Mouse (Mus musculus) neural tube, embryonic 13.5 days (tissue): ENCODE measurements at regions not wholly inside any gene's neighbourhood (a gene's known extent, or its start where the extent isn't known, plus 50 kb on each side); places are given as distances from the start of the nearest gene placed in this dataset.

Source experiments
- ATAC-seq: fragments of 200-750 bp; cut with Nextera tagmentation; 2 replicates; pipeline ENCODE4 v1.8.0; 2017; ENCODE audit warnings: low read depth, mild to moderate bottlenecking, moderate TSS enrichment, moderate library complexity
- H3K27ac ChIP-seq: fragments of 300-500 bp; sonication (generic); replicated peaks from 2 replicates; pipeline ENCODE4 v1.5.1; 2015; ENCODE audit warnings: moderate library complexity, mild to moderate bottlenecking, inconsistent platforms
- H3K27me3 ChIP-seq: fragments of 300-500 bp; sonication (generic); 2 replicates; pipeline ENCODE4 v1.6.1; 2015; ENCODE audit warnings: mild to moderate bottlenecking, inconsistent platforms
- H3K36me3 ChIP-seq: fragments of 300-500 bp; sonication (generic); 2 replicates; pipeline ENCODE4 v1.6.1; 2015; ENCODE audit warnings: mild to moderate bottlenecking, inconsistent platforms
- H3K4me1 ChIP-seq: fragments of 300-500 bp; sonication (generic); replicated peaks from 2 replicates; pipeline ENCODE4 v1.6.1; 2015; ENCODE audit warnings: inconsistent platforms
- H3K4me2 ChIP-seq: fragments of 300-500 bp; sonication (generic); 2 replicates; pipeline ENCODE4 v1.6.1; 2015; ENCODE audit warnings: inconsistent platforms, mild to moderate bottlenecking, moderate library complexity
- H3K4me3 ChIP-seq: fragments of 300-500 bp; sonication (generic); 2 replicates; pipeline ENCODE4 v1.5.1; 2015; ENCODE audit warnings: mild to moderate bottlenecking, inconsistent platforms
- H3K9ac ChIP-seq: fragments of 300-500 bp; sonication (generic); 2 replicates; pipeline ENCODE4 v1.6.1; 2015; ENCODE audit warnings: moderate library complexity, mild to moderate bottlenecking, inconsistent platforms
- H3K9me3 ChIP-seq: fragments of 300-500 bp; sonication (generic); 2 replicates; pipeline ENCODE4 v1.6.1; 2016; ENCODE audit warnings: inconsistent platforms
- WGBS: fragments of 180-500 bp; shearing (Covaris S2); methylation state at CpG from one replicate; pipeline ENCODE4 v1.1.7; 2015; 5-methylcytosine and 5-hydroxymethylcytosine counted together

DNA sequence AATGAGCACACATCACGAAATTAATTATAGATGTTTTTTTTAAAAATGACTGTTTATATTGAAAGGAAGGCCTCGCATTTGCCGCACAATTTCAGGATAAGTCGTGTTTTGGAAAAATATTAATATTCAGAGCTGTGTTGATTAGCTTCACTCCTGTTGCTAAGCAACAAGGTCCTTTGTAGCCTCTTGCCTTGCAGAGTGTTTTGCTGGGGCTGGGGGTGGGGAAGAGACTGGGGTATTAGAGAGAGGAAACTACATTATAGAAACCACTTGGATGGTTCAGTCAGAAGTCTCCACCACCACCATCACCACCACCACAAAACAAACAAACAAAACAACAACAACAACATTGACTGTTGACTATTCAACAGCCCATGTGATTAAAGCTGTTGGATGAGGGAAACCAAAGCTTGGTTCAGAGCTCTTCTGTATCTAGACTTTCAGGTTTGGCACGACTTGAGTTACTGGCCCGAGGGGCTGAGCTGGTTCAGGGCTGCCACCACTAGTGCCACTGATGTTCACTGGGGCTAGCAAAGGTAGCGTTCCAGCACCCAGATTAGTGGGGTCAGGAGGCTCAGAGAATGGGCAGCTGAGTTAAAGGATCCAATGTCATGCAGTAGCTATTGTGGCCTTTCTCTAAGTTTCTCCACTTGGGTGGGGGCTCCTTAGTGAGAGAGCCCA lies 195.3 kb upstream of the Atp6ap2 start:
- Histone ChIP-seq H3K4me1 (no peaks in the 10 kb centered on the region), H3K36me3 (no peaks in the 10 kb centered on the region), H3K27me3 (no peaks in the 10 kb centered on the region), H3K9me3 (no peaks in the 10 kb centered on the region), H3K4me2 (no peak overlapping the region), H3K27ac (no peak overlapping the region), H3K9ac (no peak overlapping the region), H3K4me3 (no peak overlapping the region)
- no peak for ATAC-seq
- 80% methylated on average over 7 of the region's 7 CpGs for WGBS

DNA sequence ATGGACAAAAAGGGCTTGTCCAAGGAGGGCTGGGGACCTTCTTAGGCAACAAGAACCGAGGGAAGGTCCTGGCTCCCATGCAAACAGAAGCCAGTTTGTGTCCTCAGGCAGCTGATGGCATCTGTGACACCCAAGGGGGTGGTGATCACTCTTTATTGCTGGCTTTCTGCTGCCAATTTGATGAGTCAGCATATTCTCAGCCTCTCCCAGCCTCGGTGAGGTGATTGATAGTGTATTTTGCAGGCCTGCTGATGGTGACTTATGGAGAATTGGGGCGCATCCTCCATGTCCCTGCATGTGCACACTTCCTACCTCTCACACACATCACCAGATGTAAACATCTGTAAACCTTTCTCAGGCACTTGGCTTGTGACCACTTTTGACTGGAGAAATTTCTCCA lies 178.3 kb upstream of the Atp6ap2 start:
- H3K9me3 ChIP-seq, result no peaks in the 10 kb centered on the region
- no peak overlapping the region for H3K4me2 ChIP-seq
- no peak for ATAC-seq
- WGBS, result 55% methylated on average over 3 of the region's 3 CpGs
- H3K4me1 ChIP-seq, result no peaks in the 10 kb centered on the region
- no peak overlapping the region for H3K4me3 ChIP-seq
- no peaks in the 10 kb centered on the region for H3K27me3 ChIP-seq
- H3K27ac ChIP-seq, result no peak overlapping the region
- H3K9ac ChIP-seq, result no peak overlapping the region
- no peaks in the 10 kb centered on the region for H3K36me3 ChIP-seq

DNA sequence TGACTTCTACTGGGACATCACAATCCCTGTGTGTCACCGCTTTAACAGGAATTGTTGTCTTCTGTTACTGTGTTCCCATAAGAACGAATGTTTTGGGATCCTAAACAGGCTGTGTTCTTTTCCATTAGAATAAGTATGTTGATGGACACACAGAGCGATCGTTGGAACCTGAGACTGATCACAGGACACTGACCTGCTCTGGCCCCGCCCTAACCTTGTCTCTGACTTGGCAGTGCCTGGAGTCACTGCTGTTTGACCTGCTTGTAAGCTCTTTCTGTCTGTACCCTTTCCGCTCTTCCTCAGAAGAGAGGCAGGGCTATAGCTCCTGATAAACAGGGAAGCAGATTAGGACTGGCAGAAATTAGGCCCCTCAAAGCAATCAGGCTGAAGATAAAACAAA lies 162.0 kb upstream of the Atp6ap2 start:
- no peak overlapping the region for H3K27ac ChIP-seq
- 80% methylated on average over 6 of the region's 6 CpGs for WGBS
- no peaks in the 10 kb centered on the region for H3K27me3 ChIP-seq
- no peaks in the 10 kb centered on the region for H3K36me3 ChIP-seq
- H3K9ac ChIP-seq, result no peak overlapping the region
- no peaks in the 10 kb centered on the region for H3K9me3 ChIP-seq
- no peaks in the 10 kb centered on the region for H3K4me1 ChIP-seq
- no peak overlapping the region for H3K4me2 ChIP-seq
- no peak for ATAC-seq
- no peak overlapping the region for H3K4me3 ChIP-seq

DNA sequence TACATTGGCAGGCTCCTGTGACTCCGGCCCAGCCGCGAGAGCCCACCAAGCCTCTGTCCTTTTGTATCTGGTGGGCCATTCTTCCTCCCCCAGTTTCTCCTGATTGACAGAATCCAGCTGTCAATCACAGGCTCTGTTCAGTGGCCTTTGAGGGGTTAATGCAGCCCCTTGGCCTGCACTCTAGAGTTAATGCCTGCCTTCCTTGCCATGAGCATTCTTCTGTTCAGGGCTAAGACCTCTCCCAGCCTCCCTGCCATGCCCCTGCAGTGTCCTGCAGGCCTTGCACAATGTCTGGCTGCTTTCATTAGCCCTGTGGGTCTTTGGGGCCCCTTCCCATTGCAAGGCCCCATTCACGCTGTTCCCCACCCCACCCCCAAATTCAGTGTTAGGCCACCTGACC lies 160.9 kb upstream of the Atp6ap2 start:
- ATAC-seq, result no peak
- Histone ChIP-seq H3K9ac (no peak overlapping the region), H3K27me3 (no peaks in the 10 kb centered on the region), H3K9me3 (no peaks in the 10 kb centered on the region), H3K4me3 (no peak overlapping the region), H3K4me1 (no peaks in the 10 kb centered on the region), H3K36me3 (no peaks in the 10 kb centered on the region), H3K27ac (no peak overlapping the region), H3K4me2 (no peak overlapping the region)
- WGBS, result 65% methylated on average over 4 of the region's 4 CpGs

DNA sequence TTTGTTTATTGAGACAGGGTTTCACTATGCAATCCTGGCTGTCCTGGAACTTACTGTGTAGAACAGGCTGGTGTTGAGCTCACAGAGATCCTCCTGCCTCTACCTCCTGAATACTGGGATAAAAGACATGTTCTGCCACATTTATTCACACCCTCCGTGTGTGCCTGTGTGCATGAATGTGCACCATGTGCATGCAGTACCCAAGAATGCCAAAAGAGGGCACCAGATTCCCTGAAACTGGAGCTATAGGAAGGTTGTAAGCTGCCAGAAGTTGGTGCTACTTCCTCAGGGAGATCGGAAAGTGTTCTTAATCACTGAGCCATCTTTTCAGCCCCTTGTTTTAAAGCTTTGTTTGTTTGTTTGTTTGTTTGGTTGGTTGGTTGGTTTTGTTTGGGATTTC lies 155.3 kb upstream of the Atp6ap2 start:
- Histone ChIP-seq H3K9me3 (no peaks in the 10 kb centered on the region), H3K4me3 (no peak overlapping the region), H3K27ac (no peak overlapping the region), H3K4me2 (no peak overlapping the region), H3K36me3 (no peaks in the 10 kb centered on the region), H3K4me1 (no peaks in the 10 kb centered on the region), H3K9ac (no peak overlapping the region), H3K27me3 (no peaks in the 10 kb centered on the region)
- ATAC-seq, result no peak
- 91% methylated on average over 2 of the region's 2 CpGs for WGBS

DNA sequence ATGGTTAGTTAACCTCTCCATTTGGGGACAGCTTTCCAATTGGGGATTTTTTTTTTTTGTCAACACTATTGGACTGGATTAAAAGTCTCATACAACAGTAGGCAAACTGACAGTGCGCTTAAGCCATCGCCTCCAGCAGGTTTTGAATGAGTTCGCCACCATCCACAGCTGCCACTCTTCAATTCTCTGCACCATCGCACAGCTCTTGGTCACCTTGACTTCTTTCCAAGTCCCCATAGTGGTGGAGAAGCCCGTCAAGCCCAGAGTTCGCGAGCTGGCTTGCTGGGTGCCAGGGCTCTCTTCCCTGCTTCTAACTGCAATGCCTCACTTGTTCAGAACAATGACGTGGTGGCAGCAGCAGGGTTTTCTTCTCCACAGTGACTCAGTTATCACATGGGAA lies 151.9 kb upstream of the Atp6ap2 start:
- ATAC-seq, result no peak
- Histone ChIP-seq H3K4me1 (no peaks in the 10 kb centered on the region), H3K4me2 (no peak overlapping the region), H3K36me3 (no peaks in the 10 kb centered on the region), H3K9me3 (no peaks in the 10 kb centered on the region), H3K27me3 (no peaks in the 10 kb centered on the region), H3K27ac (no peak overlapping the region), H3K9ac (no peak overlapping the region), H3K4me3 (no peak overlapping the region)
- 62% methylated on average over 8 of the region's 8 CpGs for WGBS

DNA sequence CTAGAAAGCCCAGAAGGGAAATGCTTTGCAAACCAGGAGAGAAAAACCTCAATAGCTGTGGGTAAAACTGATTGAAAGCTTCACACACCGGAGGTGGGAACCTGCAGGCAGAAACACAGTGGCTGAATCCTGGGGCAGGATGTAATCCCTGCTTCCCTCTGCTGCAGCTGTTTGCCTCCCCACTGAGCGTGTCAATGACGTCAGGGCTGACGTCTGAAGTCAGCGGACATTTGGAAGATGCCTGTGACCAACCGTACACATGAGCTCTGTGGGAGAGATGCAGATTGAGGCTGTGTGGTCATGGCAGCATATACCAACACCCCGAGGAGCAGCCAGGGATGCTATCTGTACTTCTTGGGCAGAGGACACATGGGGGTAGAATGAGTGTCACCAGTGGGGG lies 151.5 kb upstream of the Atp6ap2 start:
- Histone ChIP-seq H3K9me3 (no peaks in the 10 kb centered on the region), H3K4me3 (no peak overlapping the region), H3K9ac (no peak overlapping the region), H3K4me1 (no peaks in the 10 kb centered on the region), H3K27me3 (no peaks in the 10 kb centered on the region), H3K36me3 (no peaks in the 10 kb centered on the region), H3K27ac (no peak overlapping the region), H3K4me2 (no peak overlapping the region)
- WGBS, result 50% methylated on average over 7 of the region's 7 CpGs
- ATAC-seq, result peak; percentile 47

DNA sequence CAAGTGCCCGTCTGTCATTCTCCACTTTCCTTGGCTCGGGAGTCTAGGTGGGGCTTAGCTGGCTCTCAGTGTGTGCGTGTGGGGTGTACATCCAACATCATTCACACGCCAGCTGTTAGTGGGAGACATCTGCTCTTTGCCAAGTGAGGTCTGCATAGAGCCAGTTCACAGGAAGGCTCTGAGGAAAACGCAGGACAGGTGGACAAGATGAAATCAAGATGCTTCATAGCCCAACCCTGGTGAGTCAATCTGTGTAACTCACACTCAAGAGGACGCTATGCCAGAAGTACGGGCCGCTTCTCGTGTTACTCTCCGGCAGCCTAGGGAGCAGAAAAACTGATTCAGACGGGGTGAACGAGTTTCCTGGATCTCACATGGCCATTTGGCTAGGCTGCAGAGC lies 148.2 kb upstream of the Atp6ap2 start:
- Histone ChIP-seq H3K4me1 (no peaks in the 10 kb centered on the region), H3K27ac (no peak overlapping the region), H3K4me3 (no peak overlapping the region), H3K27me3 (no peaks in the 10 kb centered on the region), H3K9me3 (no peaks in the 10 kb centered on the region), H3K4me2 (no peak overlapping the region), H3K9ac (no peak overlapping the region), H3K36me3 (no peaks in the 10 kb centered on the region)
- no peak for ATAC-seq
- 93% methylated on average over 12 of the region's 12 CpGs for WGBS

DNA sequence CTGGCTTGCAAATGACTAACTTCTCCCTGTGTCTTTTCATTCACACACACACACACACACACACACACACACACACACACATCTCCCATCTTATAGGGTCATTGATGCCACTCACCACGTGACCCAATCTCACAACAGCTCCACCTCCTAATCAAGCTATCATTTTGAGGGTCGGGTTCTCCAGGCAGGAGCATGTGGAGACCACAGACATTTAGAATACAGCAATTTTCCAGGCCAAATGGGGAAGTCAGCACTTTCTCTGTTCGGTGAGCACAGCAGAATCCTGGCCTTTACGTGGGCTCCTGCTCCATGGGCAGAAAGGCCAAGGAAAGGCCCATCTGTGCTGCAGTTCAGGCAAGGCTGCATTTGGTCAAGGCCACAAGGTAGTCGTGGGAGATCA lies 143.8 kb upstream of the Atp6ap2 start:
- no peaks in the 10 kb centered on the region for H3K4me1 ChIP-seq
- no peak overlapping the region for H3K9ac ChIP-seq
- H3K27me3 ChIP-seq, result no peaks in the 10 kb centered on the region
- H3K27ac ChIP-seq, result no peak overlapping the region
- ATAC-seq, result no peak
- no peaks in the 10 kb centered on the region for H3K9me3 ChIP-seq
- no peak overlapping the region for H3K4me3 ChIP-seq
- no peak overlapping the region for H3K4me2 ChIP-seq
- 74% methylated on average over 5 of the region's 5 CpGs for WGBS
- no peaks in the 10 kb centered on the region for H3K36me3 ChIP-seq

DNA sequence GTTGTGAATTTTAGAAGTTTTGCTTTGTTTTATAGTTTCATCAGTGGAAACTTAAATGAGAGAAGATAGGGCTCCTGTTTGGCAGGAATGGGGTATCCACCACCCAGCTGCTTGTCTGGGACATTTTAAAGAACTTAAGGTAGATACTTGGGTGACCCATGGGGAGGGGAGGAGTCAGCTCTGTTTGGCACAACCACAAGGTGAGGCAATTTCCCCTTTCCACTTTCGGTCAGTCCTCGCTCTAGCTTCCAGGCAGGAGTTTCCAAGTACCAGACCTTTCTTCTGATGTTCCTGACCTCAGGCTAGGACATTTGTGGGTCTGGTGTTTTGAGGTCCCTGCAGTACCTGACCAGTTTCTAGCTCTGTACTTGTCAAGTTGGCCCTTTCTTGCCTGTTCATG lies 142.5 kb upstream of the Atp6ap2 start:
- Histone ChIP-seq H3K4me2 (no peak overlapping the region), H3K4me3 (no peak overlapping the region), H3K9ac (no peak overlapping the region), H3K9me3 (no peaks in the 10 kb centered on the region), H3K27me3 (no peaks in the 10 kb centered on the region), H3K27ac (no peak overlapping the region), H3K4me1 (no peaks in the 10 kb centered on the region), H3K36me3 (no peaks in the 10 kb centered on the region)
- ATAC-seq, result no peak
- WGBS, result 78% methylated on average over 2 of the region's 2 CpGs

DNA sequence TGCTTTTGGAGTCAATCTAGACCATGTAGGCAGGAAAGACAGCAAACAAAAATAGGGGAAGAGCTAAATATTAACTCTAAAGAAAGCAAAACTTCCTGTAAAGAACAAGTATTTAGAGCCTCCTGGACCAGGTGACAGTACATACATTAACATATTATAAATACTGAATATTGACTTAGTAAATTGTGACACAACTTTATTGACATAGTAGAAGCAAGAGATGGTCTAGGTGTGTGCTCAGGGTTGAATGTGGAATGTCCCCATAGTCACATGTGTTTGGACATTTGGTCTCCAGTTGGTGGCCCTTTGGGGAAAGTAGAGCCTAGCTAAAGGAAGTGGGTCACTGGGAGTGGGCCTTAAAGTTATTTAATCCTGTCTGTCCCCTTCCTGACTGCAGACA lies 139.6 kb upstream of the Atp6ap2 start:
- H3K9ac ChIP-seq, result no peak overlapping the region
- H3K36me3 ChIP-seq, result no peaks in the 10 kb centered on the region
- no peaks in the 10 kb centered on the region for H3K9me3 ChIP-seq
- H3K27ac ChIP-seq, result no peak overlapping the region
- no peak overlapping the region for H3K4me2 ChIP-seq
- ATAC-seq, result no peak
- H3K4me1 ChIP-seq, result no peaks in the 10 kb centered on the region
- H3K4me3 ChIP-seq, result no peak overlapping the region
- H3K27me3 ChIP-seq, result no peaks in the 10 kb centered on the region

DNA sequence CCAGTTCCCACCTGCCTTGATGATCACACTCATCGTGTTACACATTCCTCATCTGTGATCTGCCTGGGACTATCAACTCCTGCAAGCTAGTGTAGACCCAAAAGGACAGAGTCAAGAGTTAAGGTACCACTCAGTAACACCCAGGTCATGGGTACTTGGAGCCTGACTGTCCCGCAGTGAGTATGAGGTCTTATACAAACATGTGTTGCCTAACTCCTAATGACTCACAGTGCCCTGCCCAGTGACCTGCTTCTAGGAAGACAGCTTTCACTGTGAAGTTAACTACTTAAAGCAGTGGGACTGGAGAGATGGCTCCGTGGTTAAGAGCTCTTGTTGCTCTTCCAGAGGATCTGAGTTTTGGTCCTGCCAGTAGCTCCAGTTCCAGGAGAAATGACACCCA lies 137.9 kb upstream of the Atp6ap2 start:
- Histone ChIP-seq H3K9me3 (no peaks in the 10 kb centered on the region), H3K4me2 (no peak overlapping the region), H3K36me3 (no peaks in the 10 kb centered on the region), H3K4me3 (no peak overlapping the region), H3K4me1 (no peaks in the 10 kb centered on the region), H3K9ac (no peak overlapping the region), H3K27me3 (no peaks in the 10 kb centered on the region), H3K27ac (no peak overlapping the region)
- 89% methylated on average over 3 of the region's 3 CpGs for WGBS
- no peak for ATAC-seq

DNA sequence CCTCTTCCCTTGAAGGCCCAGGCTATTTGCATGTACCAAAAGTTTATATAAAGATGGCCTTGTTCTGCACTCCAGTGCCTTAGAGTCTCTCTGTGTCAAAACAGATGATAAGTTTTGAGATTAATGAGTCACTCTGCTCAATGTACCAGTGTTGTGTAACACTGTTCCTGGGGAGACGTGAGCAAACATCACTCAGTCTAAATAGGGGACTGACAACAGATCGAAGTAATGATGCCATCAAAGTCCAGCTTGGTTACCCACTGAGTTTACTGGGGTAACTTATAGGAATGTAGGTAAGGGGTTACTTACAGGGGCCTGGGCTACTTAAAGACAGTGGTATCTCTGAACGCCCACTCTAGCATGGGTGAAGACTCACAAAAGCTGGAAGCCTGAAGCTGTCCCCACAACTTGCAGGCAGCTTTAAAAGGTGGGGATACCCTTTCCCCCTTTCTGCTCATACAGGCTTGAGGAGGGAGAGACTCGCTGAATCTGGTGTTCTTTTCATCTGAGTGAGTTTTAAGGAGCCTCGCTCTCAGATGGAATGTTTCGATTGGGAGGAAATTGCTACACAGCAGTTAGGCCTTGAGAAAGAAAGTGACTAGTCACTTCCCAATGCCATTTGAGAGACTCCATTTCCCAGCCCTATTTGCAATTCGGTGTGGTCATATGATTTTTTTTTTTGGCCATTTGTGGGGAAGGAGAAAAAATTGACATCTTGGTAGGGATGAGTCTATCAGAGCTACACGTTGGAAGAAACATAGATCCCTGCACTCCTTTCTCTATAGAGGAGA lies 134.4 kb upstream of the Atp6ap2 start:
- H3K27ac ChIP-seq, result no peak overlapping the region
- no peaks in the 10 kb centered on the region for H3K36me3 ChIP-seq
- H3K9ac ChIP-seq, result no peak overlapping the region
- ATAC-seq, result no peak
- no peaks in the 10 kb centered on the region for H3K27me3 ChIP-seq
- H3K4me3 ChIP-seq, result no peak overlapping the region
- no peak overlapping the region for H3K4me2 ChIP-seq
- peaks cover 2% of the 10 kb centered on the region; the same call in 1 of the 2 replicates for H3K9me3 ChIP-seq
- WGBS, result 88% methylated on average over 8 of the region's 8 CpGs
- no peaks in the 10 kb centered on the region for H3K4me1 ChIP-seq
